Mouse (Mus musculus): ENCODE measurements at regions not wholly inside any gene's neighbourhood (a gene's known extent, or its start where the extent isn't known, plus 50 kb on each side); places are given as distances from the start of the nearest gene placed in this dataset.

DNA sequence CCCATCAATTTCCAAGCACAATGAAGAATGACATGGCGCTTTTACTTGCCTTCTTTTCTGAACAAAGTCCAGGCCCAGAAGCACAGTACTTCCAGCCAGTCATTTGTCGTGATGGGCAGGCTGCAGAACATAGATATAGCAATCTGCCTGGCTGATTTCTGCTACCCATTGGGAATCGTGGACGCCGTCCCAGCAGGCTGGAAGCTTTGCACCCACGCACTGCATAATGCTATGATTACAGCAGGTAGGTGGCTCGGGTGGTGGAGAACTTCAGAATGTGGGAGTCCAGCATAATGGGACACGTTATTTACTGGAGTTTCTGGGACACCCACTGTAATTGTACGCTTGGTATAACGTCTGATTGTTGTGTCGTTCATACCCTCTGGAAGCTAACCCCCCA is 116.2 kb upstream of the Meis2 start:
- DNase-seq = no peak

- no peak for DNase-seq
Observed at GRCm38 (mm10) chr2:116177155-116177554, 111.5 kb upstream of the Meis2 start.

DNA sequence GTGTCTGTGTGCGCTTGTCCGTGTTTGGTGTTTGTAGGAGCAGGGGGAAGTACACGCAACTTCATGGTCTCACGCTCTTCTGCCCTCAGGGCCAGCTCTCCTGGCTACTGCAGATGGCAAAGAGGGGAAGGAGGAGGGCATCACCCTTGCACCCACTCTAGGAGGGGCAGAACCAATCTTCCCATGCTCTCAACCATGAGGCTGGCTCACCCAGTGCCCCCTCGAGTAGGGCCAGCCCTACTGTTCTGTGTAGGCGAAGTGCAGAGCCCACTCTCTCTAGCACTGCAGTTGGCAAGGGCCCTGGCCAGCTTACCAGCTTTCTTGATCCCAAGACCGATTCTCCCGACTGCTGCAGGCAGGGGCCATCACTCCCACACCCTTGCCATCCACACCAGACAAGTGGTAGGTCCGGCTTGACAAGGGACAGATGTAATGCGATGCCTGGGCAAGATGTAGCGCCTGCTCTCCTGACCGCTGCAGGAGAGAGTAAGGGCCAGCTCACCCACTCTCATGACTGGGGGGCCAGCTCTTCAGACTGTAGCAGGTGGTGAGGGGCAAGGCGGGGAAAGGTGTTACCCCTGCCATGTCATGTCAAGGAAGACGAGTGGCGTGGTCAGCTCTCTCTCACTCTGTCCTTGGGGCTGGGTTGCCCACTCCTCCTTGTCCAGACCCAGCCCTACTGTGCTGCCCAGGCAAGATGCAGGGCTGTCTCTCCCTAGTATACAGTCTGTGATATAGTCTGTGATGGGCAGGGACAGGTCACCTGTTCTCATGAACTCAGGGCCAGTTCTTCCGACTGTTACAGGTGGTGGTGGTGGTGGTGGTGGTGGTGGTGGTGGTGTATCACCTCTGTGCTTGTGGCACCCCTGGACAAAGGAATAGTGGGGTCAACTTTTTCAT is 100.5 kb upstream of the Meis2 start:
- no peak for DNase-seq

Data from cerebellum, postnatal 25 days (tissue).